Mouse (Mus musculus): Measurements from ENCODE around the gene Mgrn1. TPM values are rescaled to one million over a fixed set of nuclear protein-coding genes. Genes with fewer than 3 reads are reported as not detected.

Gene Mgrn1
- total RNA-seq, 2 experiments from 2014 or later: 211 to 212 TPM

DNA sequence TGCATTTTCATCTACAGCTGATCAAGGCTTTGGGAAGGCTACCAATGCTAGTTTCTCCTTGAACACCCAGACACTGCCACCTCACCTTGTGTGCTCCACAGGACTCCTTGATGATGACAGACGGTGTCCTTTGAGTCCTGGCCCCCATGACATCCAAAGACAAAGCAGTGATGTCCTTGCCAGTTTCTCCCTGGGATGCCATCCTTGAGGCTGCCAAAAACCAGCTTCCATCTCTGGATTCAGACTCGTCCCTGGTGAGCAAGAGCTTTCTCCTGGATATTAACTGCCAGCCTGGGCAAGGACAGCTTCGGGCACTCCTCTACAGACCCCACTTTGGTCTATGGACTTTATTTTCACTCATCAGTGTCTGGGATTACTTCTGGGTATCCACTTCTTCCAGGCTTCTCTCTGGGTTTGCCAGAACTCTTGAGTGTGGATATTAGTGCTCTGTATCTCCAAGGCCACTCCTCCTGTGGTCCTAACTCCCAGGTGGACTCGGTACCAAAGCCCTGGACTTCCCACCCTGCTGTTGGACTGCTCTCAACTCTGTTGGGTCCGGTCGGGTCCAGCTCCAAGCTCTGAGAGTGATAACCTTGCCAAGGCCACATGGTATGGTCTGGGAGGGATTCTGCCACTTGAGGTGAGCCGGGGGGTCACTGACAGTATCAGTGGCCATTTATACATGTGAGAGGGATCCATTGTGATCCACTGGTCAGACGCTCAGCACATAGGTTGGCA is 79.5 kb downstream of the Mgrn1 start:
- no peak for DNase-seq (ENCODE audit: low spot score in 2 of 2)
- no peak overlapping the region; the same call in 1 of the 2 replicates for H3K4me3 ChIP-seq
- TF ChIP-seq CTCF (conservative IDR thresholded peaks at IDR 0.05): no peak
- peak overlapping the region; percentile 97 for H3K27ac ChIP-seq

DNA sequence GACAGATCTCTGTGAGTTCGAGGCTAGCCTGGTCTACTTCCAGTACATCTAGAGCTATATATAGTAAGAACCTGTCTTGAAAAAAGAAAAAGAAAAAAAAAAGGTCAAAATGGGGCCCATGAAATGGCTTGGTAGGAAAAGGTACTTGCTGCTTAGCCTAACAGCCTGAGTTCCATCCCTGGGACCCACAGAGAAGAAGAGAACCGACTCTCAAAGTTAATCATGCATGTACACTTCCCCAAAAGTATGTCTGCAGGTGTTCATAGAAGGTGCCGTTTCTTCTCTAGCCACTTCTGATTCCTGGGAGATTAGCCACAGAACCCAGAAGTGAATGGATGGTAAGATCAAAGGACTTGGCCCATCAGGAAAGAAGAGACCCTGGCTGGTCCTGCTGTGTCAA is 82.4 kb downstream of the Mgrn1 start:
- TF ChIP-seq CTCF (conservative IDR thresholded peaks at IDR 0.05): no peak
- DNase-seq (ENCODE audit: low spot score in 2 of 2): no peak
- no peak overlapping the region for H3K4me3 ChIP-seq
- H3K27ac ChIP-seq: no peak overlapping the region

DNA sequence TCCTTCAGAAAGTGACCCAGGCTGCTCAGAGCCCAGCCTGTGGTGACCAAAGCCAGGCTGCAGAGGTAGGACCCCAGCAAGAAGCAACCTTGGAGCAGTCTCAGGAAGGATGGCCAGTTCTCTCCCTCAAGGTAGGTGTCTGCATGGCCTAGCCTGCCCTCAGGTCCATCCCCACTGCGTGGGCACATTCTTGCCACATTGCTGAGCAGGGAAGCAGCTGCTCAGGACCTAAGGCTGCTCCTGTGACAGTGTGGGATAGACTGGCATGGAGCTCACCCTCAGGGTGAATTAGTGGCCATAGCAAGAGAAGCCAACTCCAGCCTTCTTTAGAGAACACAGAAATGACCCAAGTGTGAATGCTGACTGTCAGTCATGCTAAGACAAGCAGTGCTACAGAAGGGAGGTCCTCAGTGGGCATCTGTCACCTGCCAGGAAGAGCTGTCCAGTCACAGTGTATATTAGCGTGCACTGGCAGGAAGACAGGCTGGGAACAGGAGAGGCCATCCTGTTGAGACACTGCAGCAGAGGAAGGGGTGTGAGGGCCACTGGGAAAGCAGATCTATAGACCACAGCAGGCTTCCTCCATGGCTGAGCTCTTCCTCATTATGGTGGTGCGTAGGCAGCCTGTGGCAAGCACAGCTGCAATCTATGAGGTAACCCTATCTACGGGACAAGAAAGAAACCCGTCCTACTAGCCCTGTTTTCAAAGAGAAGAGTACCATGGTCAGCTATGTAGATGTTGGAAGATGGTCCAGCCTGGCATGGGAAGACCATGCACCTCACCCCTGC is 83.2 kb downstream of the Mgrn1 start:
- H3K4me3 ChIP-seq: no peak overlapping the region
- TF ChIP-seq CTCF (conservative IDR thresholded peaks at IDR 0.05): no peak
- no peak for DNase-seq (ENCODE audit: low spot score in 2 of 2)
- no peak overlapping the region for H3K27ac ChIP-seq

DNA sequence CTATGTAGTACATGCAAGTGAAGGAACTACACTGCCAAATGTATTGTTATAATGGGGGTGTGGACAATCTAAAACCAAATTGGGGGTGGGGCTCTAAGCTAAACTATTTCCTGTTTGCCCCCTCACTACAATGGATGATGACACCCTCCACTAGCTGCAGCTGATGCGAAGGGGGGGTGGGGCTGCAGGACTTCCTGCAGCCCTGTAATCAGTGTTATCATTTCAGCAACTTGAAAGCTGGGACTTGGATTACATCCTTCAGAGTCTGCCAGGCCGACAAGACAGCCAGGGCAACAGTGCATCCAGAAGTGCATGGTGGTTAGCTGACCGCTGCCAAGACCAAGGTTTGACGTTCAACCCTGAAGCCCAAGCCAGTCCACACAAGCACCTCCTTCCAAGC is 85.6 kb downstream of the Mgrn1 start:
- Histone ChIP-seq H3K4me3 (no peak overlapping the region), H3K27ac (no peak overlapping the region)
- TF ChIP-seq CTCF (conservative IDR thresholded peaks at IDR 0.05): no peak
- DNase-seq (ENCODE audit: low spot score in 2 of 2): no peak

DNA sequence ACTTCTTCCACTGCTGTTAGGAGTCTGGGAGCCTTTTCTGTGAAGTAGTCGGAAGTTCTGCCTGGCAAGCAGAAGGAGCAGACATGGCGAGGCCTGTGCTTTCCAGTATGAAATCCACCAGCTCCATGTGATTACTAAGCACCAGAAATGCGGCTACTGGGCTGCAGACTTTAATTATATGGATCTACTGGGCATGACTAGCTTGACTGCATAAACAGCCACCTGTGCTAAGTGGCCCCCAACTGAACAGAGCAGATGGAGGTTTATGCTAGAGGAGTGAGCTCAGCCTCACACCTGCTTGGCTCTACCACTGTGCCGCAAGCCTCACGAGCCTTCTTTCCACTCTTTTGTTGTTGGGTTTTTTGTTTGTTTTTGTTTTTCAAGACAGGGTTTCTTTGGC is 88.5 kb downstream of the Mgrn1 start:
- no peak overlapping the region for H3K27ac ChIP-seq
- TF ChIP-seq CTCF (conservative IDR thresholded peaks at IDR 0.05): no peak
- DNase-seq (ENCODE audit: low spot score in 2 of 2): no peak
- H3K4me3 ChIP-seq: no peak overlapping the region

DNA sequence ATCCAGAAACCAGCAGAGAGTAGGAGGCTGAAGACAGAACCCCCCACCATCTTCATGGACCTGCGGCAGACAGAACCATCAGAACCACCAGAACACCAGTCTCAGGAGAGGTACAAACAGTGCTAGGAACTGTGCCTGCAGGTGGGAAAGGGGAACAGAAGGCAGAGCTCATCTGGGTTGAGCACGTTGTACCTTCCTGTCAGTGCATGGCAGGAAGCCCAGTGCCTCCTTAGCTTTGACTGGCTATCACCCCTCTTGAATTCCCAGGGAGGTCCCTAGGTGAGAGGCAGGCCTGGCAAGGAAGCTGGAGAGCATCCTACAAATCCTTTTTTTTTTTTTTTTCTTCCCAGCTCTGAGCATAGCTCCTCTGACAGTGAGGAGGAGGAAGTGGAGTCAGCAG is 90.1 kb downstream of the Mgrn1 start:
- TF ChIP-seq CTCF (conservative IDR thresholded peaks at IDR 0.05): no peak
- Histone ChIP-seq H3K4me3 (no peak overlapping the region), H3K27ac (peak overlapping the region; percentile 72)
- no peak for DNase-seq (ENCODE audit: low spot score in 2 of 2)

DNA sequence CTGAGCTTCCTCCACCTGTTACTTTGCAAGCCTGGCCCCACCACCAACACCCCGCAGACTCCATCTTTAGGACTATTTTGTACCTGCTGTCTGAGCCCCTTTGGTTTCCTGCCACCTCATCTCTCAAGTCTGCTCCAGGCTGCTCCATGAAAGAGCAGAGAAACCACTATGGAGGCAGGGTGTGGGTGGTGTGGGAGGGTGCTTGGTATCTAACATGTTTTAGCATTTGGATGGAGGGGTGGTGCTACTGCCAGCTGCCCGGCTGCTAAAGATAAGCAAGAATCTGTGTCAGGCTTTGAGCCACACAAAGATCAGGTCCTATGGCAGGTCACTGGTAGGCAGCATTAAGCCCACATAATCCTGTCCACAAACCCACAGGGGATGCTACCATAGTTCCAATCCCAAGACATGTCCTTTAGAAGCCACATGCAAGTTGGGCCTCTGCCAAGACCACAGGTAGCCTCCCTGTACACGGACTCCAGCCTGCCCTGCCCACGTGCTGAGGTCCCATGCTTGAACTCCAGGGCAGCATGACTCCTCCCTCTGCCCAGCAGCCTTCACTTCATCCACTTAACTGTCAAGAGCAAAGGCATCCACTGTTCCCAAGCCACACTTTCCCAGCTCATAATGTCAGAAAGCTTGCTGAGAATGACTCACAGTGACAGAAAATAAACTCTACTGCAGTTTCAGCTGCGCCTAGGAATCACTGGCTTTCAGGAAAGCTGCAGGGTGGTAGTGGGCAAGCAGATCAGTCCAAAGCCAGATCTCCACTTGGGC is 92.4 kb downstream of the Mgrn1 start:
- peak overlapping the region; percentile 81 for H3K27ac ChIP-seq
- DNase-seq (ENCODE audit: low spot score in 2 of 2): no peak

DNA sequence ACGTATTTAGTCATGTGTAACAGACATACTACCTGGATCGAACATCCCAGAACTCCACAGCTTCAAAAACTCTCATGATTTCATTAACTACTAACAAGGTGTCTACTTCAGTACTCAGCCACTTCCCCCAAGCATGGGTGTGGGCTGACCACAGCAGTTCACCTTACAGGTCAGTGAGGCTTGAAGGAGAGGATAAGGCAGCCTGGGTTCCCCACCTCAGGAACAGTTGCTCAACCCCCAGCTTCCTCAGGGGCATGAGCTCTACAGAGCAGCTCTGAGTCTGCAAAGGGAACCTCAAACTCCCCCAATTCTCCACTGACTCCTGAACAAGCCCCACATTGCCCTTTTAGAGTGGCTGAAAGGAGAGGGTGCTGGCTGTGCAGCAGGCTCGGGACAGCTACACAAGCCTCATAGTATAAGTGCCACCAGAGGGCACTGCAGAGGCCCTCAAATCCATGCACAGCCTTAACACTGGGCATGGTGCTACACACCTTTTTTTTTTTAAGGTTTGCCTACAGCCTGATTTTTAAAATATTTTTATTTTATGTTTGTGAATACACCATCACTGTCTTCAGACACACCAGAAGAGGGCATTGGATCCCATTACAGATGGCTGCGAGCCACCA is 93.8 kb downstream of the Mgrn1 start:
- no peak for DNase-seq (ENCODE audit: low spot score in 2 of 2)
- Histone ChIP-seq H3K4me3 (no peak overlapping the region), H3K27ac (no peak overlapping the region)
- peak; percentile 84 for TF ChIP-seq CTCF (conservative IDR thresholded peaks at IDR 0.05)

More for the DNA sequence above, 92.4 kb downstream of the Mgrn1 start:
- no peak overlapping the region for H3K4me3 ChIP-seq
- TF ChIP-seq CTCF (conservative IDR thresholded peaks at IDR 0.05): no peak

DNA sequence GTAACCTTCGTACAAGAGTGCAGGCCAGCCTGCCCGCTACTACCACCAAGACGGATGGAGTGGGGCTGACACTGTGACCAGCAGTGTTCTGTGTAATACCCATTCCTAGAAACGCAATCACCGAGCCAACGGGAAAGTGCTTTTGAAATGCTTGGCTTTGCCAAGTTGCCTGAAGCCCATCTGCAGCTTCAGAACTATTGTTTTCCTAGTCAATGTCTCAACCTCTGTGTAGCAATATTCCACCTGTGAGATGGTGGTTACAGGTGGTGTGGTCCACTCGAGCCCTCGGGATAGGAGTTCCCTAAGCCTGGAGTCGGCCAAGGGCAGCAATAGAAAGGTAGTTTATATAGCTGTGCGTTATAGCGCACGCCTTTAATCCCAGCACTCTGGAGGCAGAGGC is 98.7 kb downstream of the Mgrn1 start:
- H3K4me3 ChIP-seq: no peak overlapping the region
- no peak overlapping the region for H3K27ac ChIP-seq
- no peak for DNase-seq (ENCODE audit: low spot score in 2 of 2)
- TF ChIP-seq CTCF (conservative IDR thresholded peaks at IDR 0.05): no peak

Other genes with a start within 250 kb of the Mgrn1 start
- 1 to 10 TPM; 5.7 to 6.2 TPM for gene Vasn, start 246.3 kb upstream of the Mgrn1 start, total RNA-seq (2021)
- gene Dnaja3, start 246.3 kb upstream of the Mgrn1 start, total RNA-seq (2021): 10 to 100 TPM; 61.2 to 65.4 TPM
- 10 to 100 TPM; 85.6 to 93.4 TPM for gene Coro7, start 206.5 kb upstream of the Mgrn1 start, total RNA-seq (2021)
- 10 to 100 TPM; 16.8 to 17.4 TPM for gene Nmral1, start 166.9 kb upstream of the Mgrn1 start, total RNA-seq (2021)
- 10 to 100 TPM; 91.8 to 92.0 TPM for gene Hmox2, start 159.9 kb upstream of the Mgrn1 start, total RNA-seq (2021)
- gene Cdip1, start 96.0 kb upstream of the Mgrn1 start, total RNA-seq (2021): 100 to 1,000 TPM; 230 to 241 TPM
- gene 4930562C15Rik, start 50.8 kb upstream of the Mgrn1 start, total RNA-seq (2021): not detected
- gene Ubald1, start 5.9 kb upstream of the Mgrn1 start, total RNA-seq (2021): 10 to 100 TPM; 95.8 to 96.4 TPM
- gene Nudt16l1, start 52.5 kb downstream of the Mgrn1 start, total RNA-seq (2021): 10 to 100 TPM; 79.1 to 79.6 TPM
- gene Anks3, start 78.0 kb downstream of the Mgrn1 start, total RNA-seq (2021): 10 to 100 TPM; 75.8 to 98.0 TPM
- gene Sept12, start 111.6 kb downstream of the Mgrn1 start, total RNA-seq (2021): not detected
- gene Smim22, start 121.0 kb downstream of the Mgrn1 start, total RNA-seq (2021): not detected
- 100 to 1,000 TPM; 394 to 420 TPM for gene Rogdi, start 127.3 kb downstream of the Mgrn1 start, total RNA-seq (2021)
- gene Glyr1, start 163.6 kb downstream of the Mgrn1 start, total RNA-seq (2021): 100 to 1,000 TPM; 144 TPM
- gene Ubn1, start 163.8 kb downstream of the Mgrn1 start, total RNA-seq (2021): 10 to 100 TPM; 43.6 to 44.2 TPM
- 1 to 10 TPM; 2.8 to 4.5 TPM for gene Ppl, start 246.2 kb downstream of the Mgrn1 start, total RNA-seq (2021)

Measured in layer of hippocampus, adult 2 months (tissue).